Mouse (Mus musculus): Measurements from ENCODE around the gene Ctnna2. TPM values are rescaled to one million over a fixed set of nuclear protein-coding genes. Genes with fewer than 3 reads are reported as not detected.

Ctnna2 gene
- polyA plus RNA-seq (2014; fragmentation: Nextera tagmentation; extraction: Ambion mirVana): 52.0 and 66.9 TPM in 2 replicates

DNA sequence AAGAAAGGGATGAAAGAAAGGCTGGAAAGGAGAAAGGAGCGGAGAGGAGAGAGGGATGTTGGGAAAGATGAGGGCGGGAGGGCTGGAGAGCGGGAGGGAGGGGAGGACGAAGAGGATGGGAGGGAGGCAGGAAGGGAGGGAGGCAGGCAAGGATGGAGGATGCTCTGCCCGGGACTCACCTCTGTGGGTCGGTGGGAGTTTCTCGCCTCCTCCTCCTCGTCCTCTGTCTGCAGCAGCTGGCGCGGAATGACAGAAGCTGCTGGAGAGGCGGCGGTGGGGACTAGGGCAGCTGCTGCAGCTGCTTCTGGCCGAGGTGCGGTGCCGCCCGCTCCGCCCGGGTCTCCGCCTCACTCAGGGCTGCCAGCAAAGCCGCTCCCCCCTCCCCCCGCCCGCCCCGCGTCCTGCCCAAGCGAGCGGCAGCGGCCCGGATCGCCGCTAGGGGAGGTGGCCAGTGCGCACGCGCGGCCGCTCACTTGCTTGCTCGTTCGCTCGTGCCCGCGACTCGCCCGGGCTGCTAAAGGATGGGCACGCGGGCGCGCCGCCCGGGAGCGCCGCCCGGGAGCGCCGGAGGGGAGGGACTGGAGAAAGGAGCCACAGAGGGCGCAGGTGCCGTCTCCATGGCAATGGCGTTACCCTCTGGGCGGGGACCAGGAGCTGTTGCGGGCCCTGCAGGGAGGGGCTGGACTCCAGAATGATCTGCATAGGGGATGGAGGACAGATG is at the start of gene Ctnna2:
Gene Ctnna2 (minus strand): TSS at position 459 of the 721 bp plus-strand sequence.
- H3K4me3 ChIP-seq (ENCODE audit: low read depth, low read length): peak within 1 kb of the TSS; percentile 54
- under 1% methylated on average over 45 of the region's 58 CpGs for WGBS
- DNase-seq (ENCODE audit: low spot score) (peak; percentile 98), ATAC-seq (ENCODE audit: low FRiP score) (peak; percentile 98)
- peak within 1 kb of the TSS; percentile 91 for H3K27ac ChIP-seq (ENCODE audit: low read depth, low read length)
- peak within 1 kb of the TSS; percentile 53 for H3K4me2 ChIP-seq (replicated peaks; ENCODE audit: low read depth, low read length)
- no peaks in the 10 kb centered on the region for H3K9me3 ChIP-seq (ENCODE audit: control insufficient read depth, low read length)
- peak within 1 kb of the TSS; percentile 76 for H3K9ac ChIP-seq (ENCODE audit: low read depth, low read length)
- 0 out of 2 replicates have a peak, but pooled peaks cover 2% of the 10 kb centered on the region for H3K4me1 ChIP-seq (replicated peaks; ENCODE audit: control insufficient read depth, insufficient read depth, low read length)
- no peaks in the 10 kb centered on the region for H3K36me3 ChIP-seq (ENCODE audit: control insufficient read depth, insufficient read depth, low read length)
- H3K27me3 ChIP-seq (ENCODE audit: control insufficient read depth, insufficient read depth, low read length): no peaks in the 10 kb centered on the region

- 0 out of 2 replicates have a peak, but pooled peaks cover 2% of the 10 kb centered on the region for H3K4me1 ChIP-seq (replicated peaks; ENCODE audit: control insufficient read depth, insufficient read depth, low read length)
- peak overlapping the region; percentile 53 for H3K4me2 ChIP-seq (replicated peaks; ENCODE audit: low read depth, low read length)
- DNase-seq (ENCODE audit: low spot score) (peak; percentile 50), ATAC-seq (ENCODE audit: low FRiP score) (no peak; the same call in 1 of the 2 replicates)
- H3K9me3 ChIP-seq (ENCODE audit: control insufficient read depth, low read length): no peaks in the 10 kb centered on the region
- no peaks in the 10 kb centered on the region for H3K27me3 ChIP-seq (ENCODE audit: control insufficient read depth, insufficient read depth, low read length)
- WGBS: 11% methylated on average over 15 of the region's 15 CpGs
- no peak overlapping the region for H3K9ac ChIP-seq (ENCODE audit: low read depth, low read length)
- peak overlapping the region; percentile 54; the same call in 1 of the 2 replicates for H3K4me3 ChIP-seq (ENCODE audit: low read depth, low read length)
- H3K27ac ChIP-seq (ENCODE audit: low read depth, low read length): no peak overlapping the region
- no peaks in the 10 kb centered on the region for H3K36me3 ChIP-seq (ENCODE audit: control insufficient read depth, insufficient read depth, low read length)
Observed at GRCm38 (mm10) chr6:77980137-77981052, 896 bp upstream of the Ctnna2 start.

DNA sequence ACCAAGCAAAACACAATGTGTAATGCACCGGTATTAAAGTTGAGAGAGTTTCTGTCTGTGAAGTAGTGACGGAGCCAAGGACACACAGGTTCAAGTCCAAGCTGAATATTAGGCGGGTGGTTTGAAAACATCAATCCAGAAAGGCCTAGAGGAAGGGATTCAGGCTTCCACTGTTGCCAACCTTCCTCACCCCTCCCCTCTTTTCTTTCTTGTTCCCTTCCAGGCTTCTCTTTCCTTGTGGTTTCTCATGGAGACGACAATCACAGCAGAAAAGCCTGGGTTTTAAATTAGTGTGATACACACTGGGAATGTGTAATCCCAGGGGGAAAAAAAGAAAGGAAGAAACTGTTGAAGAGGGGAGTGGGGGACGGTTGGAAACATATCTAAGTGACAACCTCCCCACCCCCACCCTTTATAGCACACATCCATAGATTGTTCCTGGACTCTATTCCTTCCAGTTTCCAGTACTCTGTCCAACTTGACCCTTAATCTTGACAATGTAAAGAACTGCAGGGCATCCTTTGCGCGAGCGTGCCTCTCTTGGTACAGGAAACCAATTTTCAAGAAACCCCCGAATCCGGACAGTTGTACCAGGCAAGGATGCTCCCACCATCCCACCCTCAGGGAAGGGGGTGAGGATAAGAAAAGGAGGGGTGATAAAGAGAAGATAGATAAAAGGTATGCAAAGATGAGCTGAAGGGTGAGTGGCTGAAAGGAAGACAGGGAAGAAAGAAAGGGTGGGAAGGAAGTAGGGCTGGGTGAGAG is 841 bp downstream of the Ctnna2 start:
- peak overlapping the region; percentile 53 for H3K4me2 ChIP-seq (replicated peaks; ENCODE audit: low read depth, low read length)
- no peaks in the 10 kb centered on the region for H3K9me3 ChIP-seq (ENCODE audit: control insufficient read depth, low read length)
- ATAC-seq (ENCODE audit: low FRiP score) (peak; percentile 36), DNase-seq (ENCODE audit: low spot score) (peak; percentile 31)
- H3K27ac ChIP-seq (ENCODE audit: low read depth, low read length): peak overlapping the region; percentile 91
- 0 out of 2 replicates have a peak, but pooled peaks cover 2% of the 10 kb centered on the region for H3K4me1 ChIP-seq (replicated peaks; ENCODE audit: control insufficient read depth, insufficient read depth, low read length)
- peak overlapping the region; percentile 76 for H3K9ac ChIP-seq (ENCODE audit: low read depth, low read length)
- peak overlapping the region; percentile 54 for H3K4me3 ChIP-seq (ENCODE audit: low read depth, low read length)
- WGBS: 16% methylated on average over 10 of the region's 10 CpGs
- no peaks in the 10 kb centered on the region for H3K27me3 ChIP-seq (ENCODE audit: control insufficient read depth, insufficient read depth, low read length)
- no peaks in the 10 kb centered on the region for H3K36me3 ChIP-seq (ENCODE audit: control insufficient read depth, insufficient read depth, low read length)

GRCm38 (mm10) chr6:77970545-77971242 is 8.8 kb downstream of the Ctnna2 start:
- no peak for DNase-seq (ENCODE audit: low spot score)
- ATAC-seq (ENCODE audit: low FRiP score): no peak
- Histone ChIP-seq H3K4me1 (replicated peaks; ENCODE audit: control insufficient read depth, insufficient read depth, low read length) (peaks cover 2% of the 10 kb centered on the region; the same call in 1 of the 2 replicates), H3K27me3 (ENCODE audit: control insufficient read depth, insufficient read depth, low read length) (no peaks in the 10 kb centered on the region), H3K36me3 (ENCODE audit: control insufficient read depth, insufficient read depth, low read length) (no peaks in the 10 kb centered on the region), H3K4me2 (replicated peaks; ENCODE audit: low read depth, low read length) (no peak overlapping the region), H3K9me3 (ENCODE audit: control insufficient read depth, low read length) (no peaks in the 10 kb centered on the region), H3K4me3 (ENCODE audit: low read depth, low read length) (no peak overlapping the region), H3K27ac (ENCODE audit: low read depth, low read length) (no peak overlapping the region), H3K9ac (ENCODE audit: low read depth, low read length) (no peak overlapping the region)
- WGBS: 72% methylated on average over 10 of the region's 10 CpGs

GRCm38 (mm10) chr6:77969774-77970173 is 9.7 kb downstream of the Ctnna2 start:
- Histone ChIP-seq H3K36me3 (ENCODE audit: control insufficient read depth, insufficient read depth, low read length) (no peaks in the 10 kb centered on the region), H3K4me3 (ENCODE audit: low read depth, low read length) (no peak overlapping the region), H3K4me2 (replicated peaks; ENCODE audit: low read depth, low read length) (no peak overlapping the region), H3K4me1 (replicated peaks; ENCODE audit: control insufficient read depth, insufficient read depth, low read length) (peaks cover 2% of the 10 kb centered on the region; the same call in 1 of the 2 replicates), H3K27me3 (ENCODE audit: control insufficient read depth, insufficient read depth, low read length) (no peaks in the 10 kb centered on the region), H3K9ac (ENCODE audit: low read depth, low read length) (no peak overlapping the region), H3K9me3 (ENCODE audit: control insufficient read depth, low read length) (no peaks in the 10 kb centered on the region), H3K27ac (ENCODE audit: low read depth, low read length) (peak overlapping the region; percentile 47; the same call in 1 of the 2 replicates)
- DNase-seq (ENCODE audit: low spot score): peak; percentile 32
- WGBS: 22% methylated on average over 4 of the region's 4 CpGs
- ATAC-seq (ENCODE audit: low FRiP score): peak; percentile 56; the same call in 1 of the 2 replicates

DNA sequence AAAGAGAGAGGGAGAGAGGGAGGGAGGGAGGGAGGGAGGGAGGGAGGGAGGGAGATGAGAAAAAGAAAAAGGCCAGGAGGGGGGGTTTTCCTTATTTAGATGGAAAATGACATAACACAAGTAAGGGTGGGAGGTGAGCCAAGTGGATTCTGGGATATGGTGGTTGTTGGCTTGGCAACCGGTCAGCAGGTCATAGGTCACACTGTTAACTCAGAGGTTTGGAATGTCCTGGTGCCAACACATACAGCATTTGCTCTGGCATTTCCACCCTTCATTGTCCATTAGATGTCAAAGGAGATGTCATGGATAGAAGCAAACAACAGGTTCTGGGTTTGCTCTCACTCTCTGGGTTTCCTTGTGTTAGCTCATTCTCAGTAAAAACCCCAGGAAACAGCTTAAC is 17.5 kb downstream of the Ctnna2 start:
- DNase-seq (ENCODE audit: low spot score) (peak; percentile 23), ATAC-seq (ENCODE audit: low FRiP score) (no peak)
- Histone ChIP-seq H3K4me1 (replicated peaks; ENCODE audit: control insufficient read depth, insufficient read depth, low read length) (no peaks in the 10 kb centered on the region), H3K9ac (ENCODE audit: low read depth, low read length) (no peak overlapping the region), H3K4me3 (ENCODE audit: low read depth, low read length) (no peak overlapping the region), H3K4me2 (replicated peaks; ENCODE audit: low read depth, low read length) (no peak overlapping the region), H3K9me3 (ENCODE audit: control insufficient read depth, low read length) (no peaks in the 10 kb centered on the region), H3K36me3 (ENCODE audit: control insufficient read depth, insufficient read depth, low read length) (no peaks in the 10 kb centered on the region), H3K27me3 (ENCODE audit: control insufficient read depth, insufficient read depth, low read length) (no peaks in the 10 kb centered on the region), H3K27ac (ENCODE audit: low read depth, low read length) (no peak overlapping the region)
- 70% methylated on average over 1 of the region's 1 CpGs for WGBS

DNA sequence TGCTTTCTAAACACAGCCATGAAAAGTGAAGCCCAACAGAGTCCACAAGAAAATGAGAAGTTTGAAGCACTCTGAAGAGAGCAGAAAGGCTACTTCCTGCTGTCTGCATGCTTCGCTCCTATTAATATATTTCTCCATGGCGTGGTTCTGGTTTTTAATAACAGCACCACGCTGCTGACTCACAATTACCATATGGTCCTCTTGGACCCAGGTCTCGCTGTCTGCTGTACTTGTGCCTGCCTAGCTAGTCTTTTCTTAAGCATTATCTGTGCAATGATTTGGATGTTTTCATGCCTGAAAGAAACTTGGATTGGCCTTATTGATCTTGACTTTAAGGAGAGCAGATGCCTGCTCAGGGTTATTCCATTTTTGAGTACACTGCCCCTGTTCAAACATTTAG is 28.2 kb downstream of the Ctnna2 start:
- Histone ChIP-seq H3K27ac (ENCODE audit: low read depth, low read length) (no peak overlapping the region), H3K9me3 (ENCODE audit: control insufficient read depth, low read length) (no peaks in the 10 kb centered on the region), H3K27me3 (ENCODE audit: control insufficient read depth, insufficient read depth, low read length) (no peaks in the 10 kb centered on the region), H3K9ac (ENCODE audit: low read depth, low read length) (no peak overlapping the region), H3K4me2 (replicated peaks; ENCODE audit: low read depth, low read length) (no peak overlapping the region), H3K4me3 (ENCODE audit: low read depth, low read length) (no peak overlapping the region), H3K36me3 (ENCODE audit: control insufficient read depth, insufficient read depth, low read length) (no peaks in the 10 kb centered on the region), H3K4me1 (replicated peaks; ENCODE audit: control insufficient read depth, insufficient read depth, low read length) (no peaks in the 10 kb centered on the region)
- no peak for ATAC-seq (ENCODE audit: low FRiP score)
- DNase-seq (ENCODE audit: low spot score): no peak
- WGBS: 81% methylated on average over 4 of the region's 4 CpGs

- Histone ChIP-seq H3K9ac (ENCODE audit: low read depth, low read length) (no peak overlapping the region), H3K4me1 (replicated peaks; ENCODE audit: control insufficient read depth, insufficient read depth, low read length) (no peaks in the 10 kb centered on the region), H3K27ac (ENCODE audit: low read depth, low read length) (no peak overlapping the region), H3K4me2 (replicated peaks; ENCODE audit: low read depth, low read length) (no peak overlapping the region), H3K9me3 (ENCODE audit: control insufficient read depth, low read length) (no peaks in the 10 kb centered on the region), H3K27me3 (ENCODE audit: control insufficient read depth, insufficient read depth, low read length) (no peaks in the 10 kb centered on the region), H3K36me3 (ENCODE audit: control insufficient read depth, insufficient read depth, low read length) (no peaks in the 10 kb centered on the region), H3K4me3 (ENCODE audit: low read depth, low read length) (no peak overlapping the region)
- 91% methylated on average over 2 of the region's 2 CpGs for WGBS
- DNase-seq (ENCODE audit: low spot score) (no peak), ATAC-seq (ENCODE audit: low FRiP score) (no peak)
Observed at GRCm38 (mm10) chr6:77950690-77951089, 28.8 kb downstream of the Ctnna2 start.
